Mouse (Mus musculus) Patski (cell line): ENCODE results near the gene Selenok. TPM values are rescaled to one million over a fixed set of nuclear protein-coding genes. Genes with fewer than 3 reads are reported as not detected.
A peak's percentile ranks its signal among the peaks of the same experiment; 100 is the strongest.

ENCODE experiments used
- ATAC-seq: fragments of 100-300 bp; one replicate; pipeline ENCODE4 v1.8.0; 2021
- CTCF ChIA-PET: fragments of 350-600 bp; sonication (Branson Sonifier 250); formaldehyde crosslinking; loops from one replicate; lab custom pipeline; 2022; ENCODE audit warnings: inconsistent platforms; lab: Charles Lee
- POLR2A ChIA-PET: fragments of 350-600 bp; sonication (Branson Sonifier 250); formaldehyde crosslinking; loops from one replicate; lab custom pipeline; 2022; ENCODE audit warnings: antibody characterized with exemption, inconsistent platforms; lab: Charles Lee
- DNase-seq: peaks from one replicate; pipeline ENCODE4 v3.0.0-alpha.2; 2011; ENCODE audit warnings: low read depth, low spot score
- H3K27me3 ChIP-seq: fragments of 371-371 bp; one replicate; pipeline ENCODE4 v1.5.1; 2021
- CTCF ChIP-seq: fragments of 100-300 bp; IDR thresholded peaks from one replicate; pipeline ENCODE4 v1.5.1; 2021
- in situ Hi-C: fragments of 300-500 bp; cut with MboI; formaldehyde crosslinking; loops from 3 replicates; pipeline ENCODE4 v1.11.1; 2018; ENCODE audit warnings: low pct_unique_long_range_greater_than_20kb, mixed read lengths
- polyA plus RNA-seq: library from polyadenylated mRNA; unstranded; gene quantifications from one replicate; pipeline ENCODE4 v1.2.3, GENCODE M21; 2021

Selenok gene
- polyA plus RNA-seq = 190 TPM

DNA sequence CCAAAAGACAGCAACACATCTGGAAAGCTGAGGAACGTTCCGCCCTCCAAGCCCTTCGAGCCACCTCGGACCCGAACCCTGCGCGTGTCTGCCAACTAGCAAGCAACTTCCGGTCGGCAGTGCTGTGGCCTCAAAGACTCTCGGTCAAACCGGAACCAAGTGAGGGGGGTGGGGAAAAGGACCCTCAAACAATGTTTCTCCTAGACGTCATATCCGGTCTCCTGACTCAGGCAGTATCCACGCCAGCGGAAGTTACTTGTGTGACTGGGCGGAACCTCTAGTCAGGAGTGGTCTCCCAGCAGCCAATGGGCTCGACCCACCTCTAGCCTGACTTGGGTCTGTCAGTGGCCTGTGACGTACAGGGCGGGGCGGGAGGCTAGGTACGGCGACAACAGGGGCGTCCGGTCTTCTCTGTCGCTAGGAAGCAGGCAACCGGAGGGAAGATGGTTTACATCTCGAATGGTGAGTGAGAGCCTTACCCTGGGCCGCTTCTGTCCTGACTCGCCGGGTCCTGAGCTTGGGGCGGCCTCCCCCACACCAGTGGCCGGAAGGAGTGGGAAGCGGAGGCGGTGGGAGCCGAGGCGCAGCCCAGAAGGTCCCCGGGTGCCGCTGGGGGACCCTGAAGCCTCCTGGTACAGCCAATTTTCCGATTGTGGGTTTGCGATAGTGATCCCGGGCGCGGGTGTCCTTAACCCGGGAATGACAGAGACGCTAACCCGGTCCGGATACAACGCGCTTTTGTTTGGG, at the start of gene Selenok:
Gene Selenok, plus strand, starts transcription at position 234 of the 747 bp plus-strand sequence.
- ChIA-PET POLR2A (interaction anchor here (2.1 kb wide), 1 partner anchor 10 kb away, joined by 6 read pairs; the partner anchor contains the start of gene Actr8), CTCF (no interaction called here)
- H3K27me3 ChIP-seq = no peaks in the 10 kb centered on the region
- no peak for TF ChIP-seq CTCF
- peak; percentile 89 for DNase-seq
- in situ Hi-C loops = no loop called here
- peak; percentile 99 for ATAC-seq

DNA sequence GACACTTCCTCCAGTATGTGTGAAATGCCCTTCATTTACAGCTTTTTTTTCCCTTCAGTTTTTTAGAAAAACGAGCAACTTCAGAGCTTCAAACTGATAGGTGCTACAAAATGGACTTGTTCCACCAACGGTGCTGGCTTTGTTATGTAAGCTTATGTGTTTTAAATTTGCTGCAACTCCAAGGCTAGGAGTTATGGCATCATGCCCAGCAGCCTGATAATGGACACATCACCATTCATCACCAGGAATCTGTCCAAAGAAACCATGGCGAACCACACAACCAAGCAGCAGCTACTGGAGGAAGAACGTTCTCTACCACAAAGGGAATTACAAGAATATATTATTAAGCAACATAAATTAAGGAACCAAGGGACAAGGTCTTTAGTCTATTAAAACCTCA, 39.1 kb upstream of the Selenok start:
- no peak for TF ChIP-seq CTCF
- in situ Hi-C loops = loop anchor here (25.0 kb wide), 3 partner anchors 217 to 817 kb away; partner anchors contain the start of gene Cacna2d3
- DNase-seq (no peak), ATAC-seq (no peak)
- ChIA-PET POLR2A (no interaction called here), CTCF (no interaction called here)
- peaks cover 12% of the 10 kb centered on the region for H3K27me3 ChIP-seq

DNA sequence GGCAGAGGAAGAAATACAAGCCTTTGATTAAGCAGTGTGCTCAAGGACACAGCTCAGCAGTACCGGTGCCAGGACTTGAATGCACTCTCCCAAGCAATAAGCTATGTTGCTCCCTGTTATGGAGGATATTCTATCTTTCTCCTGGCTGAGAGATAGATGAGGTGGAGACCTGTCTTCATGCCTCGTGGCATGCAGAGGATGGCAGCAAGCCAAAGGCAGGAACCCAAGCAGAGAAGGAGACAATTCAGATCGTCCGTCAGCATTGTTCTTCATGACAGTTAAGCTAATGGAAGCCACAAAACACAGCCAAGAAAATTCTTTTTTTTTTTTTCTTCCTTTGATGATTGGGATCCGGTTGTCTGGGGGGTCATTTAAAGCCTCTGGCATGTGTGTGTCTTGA, 32.6 kb upstream of the Selenok start:
- in situ Hi-C loops = loop anchor here (25.0 kb wide), 3 partner anchors 223 to 823 kb away; partner anchors contain the start of gene Cacna2d3
- ChIA-PET CTCF (no interaction called here), POLR2A (no interaction called here)
- peaks cover 13% of the 10 kb centered on the region for H3K27me3 ChIP-seq
- ATAC-seq (no peak), DNase-seq (no peak)
- no peak for TF ChIP-seq CTCF

DNA sequence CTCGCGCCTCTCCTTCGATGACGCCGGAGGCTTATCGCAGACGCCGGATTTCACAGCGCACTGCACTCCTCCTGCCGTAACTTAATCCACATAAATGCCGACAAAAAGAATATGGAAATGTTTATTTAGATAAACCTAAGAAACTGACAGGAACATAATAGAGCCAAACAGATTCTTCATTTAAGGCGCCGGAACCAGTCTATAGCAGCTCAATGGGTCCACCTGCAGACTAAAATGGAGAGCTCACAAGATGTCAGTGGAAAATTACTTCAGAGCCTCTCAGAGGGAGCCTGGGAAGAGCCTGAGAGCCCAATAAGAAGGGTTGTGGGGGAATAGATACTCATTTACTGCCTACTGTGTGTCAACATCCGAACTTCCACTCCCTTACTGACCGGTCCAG, 30.6 kb upstream of the Selenok start:
- DNase-seq (no peak), ATAC-seq (no peak)
- TF ChIP-seq CTCF = no peak
- H3K27me3 ChIP-seq = peaks cover 25% of the 10 kb centered on the region
- ChIA-PET POLR2A (no interaction called here), CTCF (no interaction called here)
- in situ Hi-C loops = loop anchor here (25.0 kb wide), 3 partner anchors 225 to 825 kb away; partner anchors contain the start of gene Cacna2d3

DNA sequence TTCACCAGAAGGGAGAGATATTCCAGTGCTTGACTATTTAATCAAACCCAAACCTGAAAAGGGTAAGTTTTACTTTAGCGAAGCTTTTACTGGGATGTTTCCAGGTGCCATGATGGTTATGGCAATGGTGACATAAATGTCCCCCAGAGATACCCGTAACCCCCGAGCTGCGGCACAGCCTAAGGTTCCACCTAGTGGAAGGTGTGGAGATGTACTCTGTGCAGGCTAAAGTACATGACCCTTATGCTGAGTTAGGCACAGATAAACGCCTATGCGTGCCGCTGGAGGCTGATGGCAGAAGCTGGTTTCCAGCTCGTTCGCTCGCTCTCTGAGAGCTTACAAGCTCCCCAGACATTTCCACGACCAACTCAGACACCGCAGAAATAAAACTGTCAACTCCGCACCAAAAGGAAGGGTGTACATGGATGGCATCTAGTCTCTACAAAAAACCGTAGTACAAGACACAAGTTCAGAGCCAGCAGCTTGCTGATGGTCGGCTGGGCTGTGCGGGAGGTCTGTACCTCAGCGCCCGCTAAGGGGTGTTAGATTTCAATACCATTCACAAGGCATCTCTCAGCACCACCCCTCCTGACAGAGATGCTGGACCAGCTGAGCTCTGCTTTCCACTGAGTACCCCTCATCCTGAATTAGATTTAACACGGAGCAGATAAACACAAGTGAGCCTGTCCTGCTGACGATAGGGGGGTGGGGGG, 28.4 kb upstream of the Selenok start:
- peaks cover 25% of the 10 kb centered on the region for H3K27me3 ChIP-seq
- CTCF ChIA-PET = no interaction called here
- ATAC-seq (no peak), DNase-seq (no peak)
- in situ Hi-C loops = loop anchor here (25.0 kb wide), 3 partner anchors 227 to 827 kb away; partner anchors contain the start of gene Cacna2d3
- POLR2A ChIA-PET = no interaction called here
- TF ChIP-seq CTCF = no peak

DNA sequence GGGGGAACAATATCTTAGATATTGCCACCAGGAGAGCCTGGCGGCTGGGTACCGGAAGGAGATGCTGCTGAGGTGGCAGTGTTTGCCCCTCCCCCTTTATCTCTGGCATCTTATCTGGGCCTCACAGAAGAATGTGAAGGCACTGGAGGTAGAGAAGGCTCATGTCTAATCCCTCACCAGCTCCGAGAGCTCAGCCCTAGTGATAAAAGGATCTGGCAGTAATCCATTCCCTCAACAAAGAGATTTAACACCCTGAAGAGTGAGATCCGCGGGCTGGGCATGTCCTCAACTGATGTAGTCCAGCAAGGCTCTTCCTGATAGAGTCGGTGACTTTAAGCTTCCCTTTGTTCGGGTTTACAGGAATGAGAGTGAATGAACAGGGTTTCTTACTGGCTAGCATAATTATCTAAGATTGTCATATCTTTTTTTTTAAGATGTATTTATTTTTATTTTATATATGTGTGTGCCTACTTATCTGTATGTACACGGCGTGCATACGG, 27.7 kb upstream of the Selenok start:
- peaks cover 31% of the 10 kb centered on the region for H3K27me3 ChIP-seq
- in situ Hi-C loops = loop anchor here (25.0 kb wide), 3 partner anchors 228 to 828 kb away; partner anchors contain the start of gene Cacna2d3
- DNase-seq = no peak
- ChIA-PET CTCF (no interaction called here), POLR2A (no interaction called here)
- ATAC-seq = no peak
- no peak for TF ChIP-seq CTCF

DNA sequence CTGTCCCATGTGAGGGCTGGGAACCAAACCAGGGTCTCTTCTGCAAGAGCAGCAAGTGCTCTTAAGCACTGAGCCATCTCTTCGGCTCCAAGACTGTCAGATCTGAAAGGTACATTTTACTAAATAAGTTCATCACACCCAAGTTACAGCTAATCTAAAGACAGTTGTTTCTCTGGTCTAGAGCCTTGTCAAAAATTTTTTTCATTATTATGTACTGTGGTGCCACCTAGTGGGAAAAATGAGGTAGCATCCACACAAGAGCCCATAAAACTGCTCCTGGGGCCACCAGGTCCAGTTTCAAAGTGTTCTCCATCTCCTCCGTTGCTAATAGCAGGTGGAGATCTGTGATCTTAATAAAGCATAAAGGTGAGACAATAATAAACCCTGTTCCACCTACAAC, 27.2 kb upstream of the Selenok start:
- ATAC-seq = no peak
- ChIA-PET POLR2A (no interaction called here), CTCF (no interaction called here)
- TF ChIP-seq CTCF = peak; percentile 69
- no peak for DNase-seq
- peaks cover 37% of the 10 kb centered on the region for H3K27me3 ChIP-seq
- in situ Hi-C loops = loop anchor here (25.0 kb wide), 3 partner anchors 229 to 829 kb away; partner anchors contain the start of gene Cacna2d3

DNA sequence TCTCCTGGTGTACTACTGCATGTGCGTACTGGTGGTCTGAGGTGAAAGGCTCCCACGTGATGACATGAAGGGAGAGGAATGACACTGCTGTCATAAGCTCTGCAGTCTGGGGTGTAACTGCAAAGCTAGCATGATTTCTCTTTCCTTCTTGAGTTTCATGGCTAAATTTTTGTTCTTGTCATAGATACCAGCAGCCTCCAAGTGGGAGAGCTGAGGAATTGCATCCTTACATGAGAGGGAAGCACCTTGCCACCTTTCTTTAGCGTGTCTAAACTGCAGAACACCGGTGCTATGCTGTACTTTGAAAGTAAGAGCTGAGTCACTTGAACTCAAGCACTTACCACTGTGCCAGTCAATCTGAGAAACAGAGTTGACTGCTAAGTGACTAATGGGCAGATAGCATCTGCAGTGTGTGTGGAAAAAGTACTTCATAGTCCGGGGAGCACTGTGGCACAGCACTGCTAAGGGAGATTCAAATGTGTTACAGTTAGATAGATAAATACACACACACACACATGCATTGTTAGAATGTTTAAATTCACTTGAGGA, 21.3 kb upstream of the Selenok start:
- ATAC-seq (no peak), DNase-seq (no peak)
- peaks cover 29% of the 10 kb centered on the region for H3K27me3 ChIP-seq
- in situ Hi-C loops = loop anchor here (25.0 kb wide), 3 partner anchors 235 to 835 kb away; partner anchors contain the start of gene Cacna2d3
- POLR2A ChIA-PET = no interaction called here
- CTCF ChIA-PET = no interaction called here
- TF ChIP-seq CTCF = no peak

DNA sequence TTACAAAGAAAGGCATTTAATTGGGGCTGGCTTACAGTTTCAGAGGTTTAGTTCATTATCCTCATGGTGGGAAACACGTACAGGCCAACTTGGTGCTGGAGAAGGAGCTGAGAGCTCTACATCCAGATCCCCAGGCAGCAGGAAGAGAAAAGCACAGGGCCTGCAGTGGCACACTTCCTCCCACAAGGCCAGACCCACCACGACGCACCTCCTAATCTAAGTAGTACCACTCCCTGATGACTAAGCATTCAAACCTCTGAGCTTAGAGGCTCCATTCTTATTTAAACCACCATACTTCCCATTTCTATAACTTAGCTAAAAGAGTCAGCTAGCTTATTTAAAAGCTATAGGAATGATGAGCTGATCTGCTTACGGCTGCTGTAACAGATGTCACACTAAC, 17.3 kb upstream of the Selenok start:
- TF ChIP-seq CTCF = no peak
- no peak for ATAC-seq
- ChIA-PET POLR2A (no interaction called here), CTCF (no interaction called here)
- no peak for DNase-seq
- in situ Hi-C loops = no loop called here
- peaks cover 21% of the 10 kb centered on the region for H3K27me3 ChIP-seq

DNA sequence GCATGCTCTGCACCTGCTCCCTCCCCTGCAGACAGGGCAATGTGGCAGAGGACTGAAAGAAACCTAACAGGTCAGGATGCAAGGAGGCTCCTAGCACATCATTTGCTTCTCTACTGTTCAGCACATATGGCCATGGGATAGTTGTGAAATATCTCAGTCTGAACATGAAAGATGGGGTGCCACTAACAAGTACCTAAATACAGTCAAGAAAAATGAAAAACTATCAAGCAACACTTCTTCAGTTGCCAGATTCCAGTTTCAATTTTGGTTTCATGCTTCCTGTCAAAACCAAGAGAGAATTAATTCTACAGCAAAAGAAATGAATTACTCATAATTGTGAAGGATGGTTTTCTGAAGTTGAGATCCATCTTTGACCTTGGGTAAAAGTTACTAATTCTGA, 10.7 kb upstream of the Selenok start:
- H3K27me3 ChIP-seq = peaks cover 14% of the 10 kb centered on the region
- no peak for TF ChIP-seq CTCF
- CTCF ChIA-PET = no interaction called here
- POLR2A ChIA-PET = no interaction called here
- no peak for ATAC-seq
- in situ Hi-C loops = no loop called here
- DNase-seq = no peak
